Mouse (Mus musculus) left cerebral cortex, postnatal 10 days (tissue): ENCODE data around the gene Shisa6. TPM values are rescaled to one million over a fixed set of nuclear protein-coding genes. Genes with fewer than 3 reads are reported as not detected.
"Not testable (repeated sequence)": the region's sequence is repeated elsewhere in the genome, so short reads cannot be mapped to it uniquely, and the experiment has no call there.

ENCODE experiments used
- DNase-seq, 2 experiments: peaks; one replicate each; pipeline ENCODE4 v3.0.0; 2021 to 2022; ENCODE audit warnings: low spot score in 2 of 2, mixed read lengths in 1 of 2; ENCODE audit errors: extremely low spot score in 1 of 2
- intact Hi-C: fragments of 180-260 bp; cut with DNase I; formaldehyde crosslinking; loops from one replicate; pipeline ENCODE4 v1.15.1; 2025
- total RNA-seq, 2 experiments: library from RNA; stranded (reverse); gene quantifications; 2 replicates each; pipeline ENCODE4 v1.2.3; 2021

Gene Shisa6
- total RNA-seq, 2 experiments from 2014 or later, result 37.8 to 46.6 TPM

- intact Hi-C loops, result no loop called here
- DNase-seq, result no peak
Observed at GRCm38 (mm10) chr11:66498857-66499445, 26.8 kb downstream of the Shisa6 start.

GRCm38 (mm10) chr11:66496235-66496634, 29.5 kb downstream of the Shisa6 start:
- intact Hi-C loops, result no loop called here
- no peak for DNase-seq

- no peak for DNase-seq
- intact Hi-C loops, result no loop called here
Observed at GRCm38 (mm10) chr11:66494391-66494790, 31.4 kb downstream of the Shisa6 start.

GRCm38 (mm10) chr11:66487765-66488164, 38.0 kb downstream of the Shisa6 start:
- intact Hi-C loops, result no loop called here

GRCm38 (mm10) chr11:66482501-66482900, 43.3 kb downstream of the Shisa6 start:
- DNase-seq, result peak; percentile 18 to 38
- intact Hi-C loops, result no loop called here

More at GRCm38 (mm10) chr11:66487765-66488164, 38.0 kb downstream of the Shisa6 start:
- no peak for DNase-seq

GRCm38 (mm10) chr11:66442631-66443030, 83.1 kb downstream of the Shisa6 start:
- DNase-seq, result no peak
- intact Hi-C loops, result no loop called here

- intact Hi-C loops, result no loop called here
- no peak for DNase-seq
Observed at GRCm38 (mm10) chr11:66426129-66426528, 99.6 kb downstream of the Shisa6 start.

- intact Hi-C loops, result no loop called here
- DNase-seq, result no peak
Observed at GRCm38 (mm10) chr11:66418216-66418615, 107.5 kb downstream of the Shisa6 start.

GRCm38 (mm10) chr11:66408721-66409120, 117.0 kb downstream of the Shisa6 start:
- DNase-seq, intact Hi-C loops: not testable (repeated sequence)

- no peak for DNase-seq
- intact Hi-C loops, result no loop called here
Observed at GRCm38 (mm10) chr11:66400036-66400435, 125.7 kb downstream of the Shisa6 start.

GRCm38 (mm10) chr11:66387561-66387960, 138.2 kb downstream of the Shisa6 start:
- peak in 1 of 2 experiments; percentile 34 for DNase-seq
- intact Hi-C loops, result no loop called here

- peak in 1 of 2 experiments; percentile 41 for DNase-seq
- intact Hi-C loops, result no loop called here
Observed at GRCm38 (mm10) chr11:66371796-66372195, 154.0 kb downstream of the Shisa6 start.

GRCm38 (mm10) chr11:66369764-66370163, 156.0 kb downstream of the Shisa6 start:
- intact Hi-C loops, result no loop called here
- no peak for DNase-seq

- no peak for DNase-seq
- intact Hi-C loops, result no loop called here
Observed at GRCm38 (mm10) chr11:66366809-66367685, 158.7 kb downstream of the Shisa6 start.

- no peak for DNase-seq
- intact Hi-C loops, result no loop called here
Observed at GRCm38 (mm10) chr11:66359811-66360210, 166.0 kb downstream of the Shisa6 start.

GRCm38 (mm10) chr11:66344822-66345221, 180.9 kb downstream of the Shisa6 start:
- intact Hi-C loops, result no loop called here
- DNase-seq, result no peak

GRCm38 (mm10) chr11:66336313-66336712, 189.5 kb downstream of the Shisa6 start:
- DNase-seq, result no peak
- intact Hi-C loops, result no loop called here

- intact Hi-C loops, result no loop called here
Observed at GRCm38 (mm10) chr11:66312764-66313163, 213.0 kb downstream of the Shisa6 start.

GRCm38 (mm10) chr11:66304396-66304795, 221.4 kb downstream of the Shisa6 start:
- intact Hi-C loops, result no loop called here
- DNase-seq, result no peak

More at GRCm38 (mm10) chr11:66312764-66313163, 213.0 kb downstream of the Shisa6 start:
- peak; percentile 17 to 23 for DNase-seq

- intact Hi-C loops, result no loop called here
Observed at GRCm38 (mm10) chr11:66274707-66275081, 251.1 kb downstream of the Shisa6 start.

More at GRCm38 (mm10) chr11:66274707-66275081, 251.1 kb downstream of the Shisa6 start:
- DNase-seq, result no peak
